20 mouse cellular contexts compared by ENCODE assay signal in genomic region chr15:83712798-83713197, GRCm38 (mm10). TPM values are rescaled to one million over a fixed set of nuclear protein-coding genes. Genes with fewer than 3 reads are reported as not detected.
"Had no signal": no experiment of that assay in that cellular context is flagged by ENCODE, and none has a peak within 500 bp of the region (broad histone marks: within the 10 kb centered on the region; RNA-seq: fewer than 3 reads in every experiment).

No protein-coding gene starts in this region.

- H3K27ac ChIP-seq: liver, embryonic 13.5 days; midbrain, embryonic 12.5 days; midbrain, embryonic 15.5 days; neural tube, embryonic 13.5 days had no signal

- H3K4me2 ChIP-seq: liver, embryonic 13.5 days; midbrain, embryonic 12.5 days; midbrain, embryonic 15.5 days; neural tube, embryonic 13.5 days had no signal

- H3K36me3 ChIP-seq: liver, embryonic 13.5 days; midbrain, embryonic 15.5 days had no signal

- DNase-seq: kidney, adult 8-10 months; kidney, postnatal 14 days; kidney, postnatal 4 days; left cerebral cortex, postnatal 4 days; liver, embryonic 13.5 days; lung, adult 2 months; lung, postnatal 14 days; lung, postnatal 4 days; retina, postnatal 1 day; right cerebral cortex, postnatal 25 days; thymus, adult 18-20 months; thymus, postnatal 36 days had no signal

- H3K4me3 ChIP-seq: liver, embryonic 13.5 days; midbrain, embryonic 12.5 days; midbrain, embryonic 15.5 days; myocyte; neural tube, embryonic 13.5 days had no signal

- ATAC-seq: midbrain, embryonic 15.5 days had no signal

- H3K4me1 ChIP-seq: liver, embryonic 13.5 days had no signal

- H3K27me3 ChIP-seq: liver, embryonic 13.5 days; neural tube, embryonic 13.5 days had no signal

- H3K9ac ChIP-seq: liver, embryonic 13.5 days; midbrain, embryonic 12.5 days; midbrain, embryonic 15.5 days; neural tube, embryonic 13.5 days had no signal

- H3K9me3 ChIP-seq: liver, embryonic 13.5 days; midbrain, embryonic 12.5 days; midbrain, embryonic 15.5 days; neural tube, embryonic 13.5 days had no signal

RNA-seq across cellular contexts. Expression of gene Scube1, which starts 12.0 kb away (rescaled TPM):
- total RNA-seq: megakaryocyte progenitor cell, adult 5-6 weeks; megakaryocyte-erythroid progenitor cell, adult 5-6 weeks; monocyte, adult 5-6 weeks; neutrophil, adult 5-6 weeks had no signal
- polyA plus RNA-seq: myocyte had no signal
